Mouse (Mus musculus): ENCODE data around the gene Gm19668.

DNA sequence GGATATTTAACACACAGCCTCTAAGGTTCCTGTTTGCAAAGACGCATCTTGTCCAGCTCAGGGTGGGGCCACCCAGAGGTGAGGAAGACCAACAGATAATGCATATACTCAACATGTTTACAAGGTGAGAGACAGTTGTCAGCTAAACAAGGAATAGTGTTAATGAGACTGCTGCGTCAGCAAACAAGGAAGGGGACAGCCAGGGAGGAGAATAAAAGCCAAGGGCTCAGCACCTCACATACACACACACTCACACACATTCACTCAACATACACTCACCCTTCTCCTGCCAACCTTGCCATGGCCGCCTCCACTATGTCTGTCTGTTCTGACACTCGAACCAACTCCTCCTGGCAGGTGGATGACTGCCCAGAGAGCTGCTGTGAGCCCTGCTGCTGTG lies 15.4 kb upstream of the Gm19668 start, which contains the start of gene Gm2696:
- no peak for TF ChIP-seq CTCF (IDR thresholded peaks at IDR 0.05; ENCODE audit: low read depth, low read length)
- no peak for TF ChIP-seq POLR2A (IDR thresholded peaks at IDR 0.05; ENCODE audit: extremely low read depth, insufficient read depth, low read length)

All from liver, adult 2 months (tissue).